Mouse (Mus musculus): Measurements from ENCODE around the gene Slc38a4.

Gene Slc38a4

GRCm38 (mm10) chr15:97055794-97056193 is at the start of gene Slc38a4:
Gene Slc38a4 (minus strand): TSS chr15:97055956.
- DNase-seq (ENCODE audit: low spot score): no peak

- DNase-seq (ENCODE audit: low spot score): no peak
Observed at GRCm38 (mm10) chr15:97104889-97105391, 49.2 kb upstream of the Slc38a4 start.

GRCm38 (mm10) chr15:97104048-97104447 is 48.3 kb upstream of the Slc38a4 start:
- no peak for DNase-seq (ENCODE audit: low spot score)

- DNase-seq (ENCODE audit: low spot score): no peak
Observed at GRCm38 (mm10) chr15:97102811-97103210, 47.1 kb upstream of the Slc38a4 start.

GRCm38 (mm10) chr15:97102181-97102580 is 46.4 kb upstream of the Slc38a4 start:
- DNase-seq (ENCODE audit: low spot score): no peak

GRCm38 (mm10) chr15:97099101-97099500 is 43.3 kb upstream of the Slc38a4 start:
- no peak for DNase-seq (ENCODE audit: low spot score)

- DNase-seq (ENCODE audit: low spot score): no peak
Observed at GRCm38 (mm10) chr15:97097548-97097947, 41.8 kb upstream of the Slc38a4 start.

GRCm38 (mm10) chr15:97089526-97089925 is 33.8 kb upstream of the Slc38a4 start:
- no peak for DNase-seq (ENCODE audit: low spot score)

GRCm38 (mm10) chr15:97085833-97086232 is 30.1 kb upstream of the Slc38a4 start:
- DNase-seq (ENCODE audit: low spot score): no peak

- DNase-seq (ENCODE audit: low spot score): no peak
Observed at GRCm38 (mm10) chr15:97077665-97078064, 21.9 kb upstream of the Slc38a4 start.

- no peak for DNase-seq (ENCODE audit: low spot score)
Observed at GRCm38 (mm10) chr15:97076092-97076491, 20.3 kb upstream of the Slc38a4 start.

GRCm38 (mm10) chr15:97075240-97075639 is 19.5 kb upstream of the Slc38a4 start:
- no peak for DNase-seq (ENCODE audit: low spot score)

GRCm38 (mm10) chr15:97072859-97073826 is 17.4 kb upstream of the Slc38a4 start:
- no peak for DNase-seq (ENCODE audit: low spot score)

GRCm38 (mm10) chr15:97067340-97068136 is 11.8 kb upstream of the Slc38a4 start:
- no peak for DNase-seq (ENCODE audit: low spot score)

- DNase-seq (ENCODE audit: low spot score): no peak
Observed at GRCm38 (mm10) chr15:97066937-97067336, 11.2 kb upstream of the Slc38a4 start.

- no peak for DNase-seq (ENCODE audit: low spot score)
Observed at GRCm38 (mm10) chr15:97063211-97063610, 7.5 kb upstream of the Slc38a4 start.

- DNase-seq (ENCODE audit: low spot score): no peak
Observed at GRCm38 (mm10) chr15:97060973-97061372, 5.2 kb upstream of the Slc38a4 start.

GRCm38 (mm10) chr15:97060571-97060970 is 4.8 kb upstream of the Slc38a4 start:
- no peak for DNase-seq (ENCODE audit: low spot score)

GRCm38 (mm10) chr15:97060102-97060501 is 4.3 kb upstream of the Slc38a4 start:
- no peak for DNase-seq (ENCODE audit: low spot score)

- DNase-seq (ENCODE audit: low spot score): no peak
Observed at GRCm38 (mm10) chr15:97059071-97060041, 3.6 kb upstream of the Slc38a4 start.

- no peak for DNase-seq (ENCODE audit: low spot score)
Observed at GRCm38 (mm10) chr15:97054767-97055489, 828 bp downstream of the Slc38a4 start.
